Mouse (Mus musculus): ENCODE results near the gene Ero1lb. TPM values are rescaled to one million over a fixed set of nuclear protein-coding genes. Genes with fewer than 3 reads are reported as not detected.

The Ero1lb gene
- polyA plus RNA-seq, 1 experiment from 2014 or later = 7.5 TPM

DNA sequence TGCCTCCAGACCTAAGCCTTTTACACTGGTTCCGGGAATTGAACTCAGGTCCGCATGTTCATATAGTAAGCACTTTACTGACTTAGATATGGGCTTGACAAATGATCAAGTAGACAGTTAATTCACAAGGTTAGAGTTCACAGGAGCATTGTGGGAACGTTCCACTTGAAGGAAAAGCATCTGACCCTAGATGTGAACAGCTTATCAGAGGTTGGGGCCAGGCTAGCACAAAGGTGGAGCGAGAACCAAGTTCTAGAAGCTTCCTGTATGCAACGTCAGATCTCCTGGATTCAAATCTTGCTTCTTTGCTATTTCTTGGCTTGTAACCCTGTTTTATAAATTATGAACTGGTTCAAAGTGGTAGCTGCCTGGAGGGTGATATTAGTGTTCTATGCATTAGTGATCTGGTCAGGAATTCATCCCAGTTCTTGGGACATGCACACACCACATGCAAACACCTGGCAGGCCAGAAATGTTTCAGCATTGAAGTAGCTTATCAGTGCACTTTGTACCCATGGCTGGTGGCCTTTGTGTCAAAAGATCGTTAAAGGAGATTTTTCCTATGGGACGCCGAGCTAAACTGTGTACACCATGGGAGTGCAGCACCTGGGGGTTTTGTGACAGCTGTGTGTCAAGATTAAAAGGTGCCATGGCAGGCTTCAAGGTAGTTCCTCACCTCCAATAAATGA is 21.6 kb upstream of the Ero1lb start:
- Histone ChIP-seq H3K9me3 (replicated peaks) (no peaks in the 10 kb centered on the region), H3K4me1 (peaks cover 17% of the 10 kb centered on the region), H3K4me2 (replicated peaks) (no peak overlapping the region), H3K36me3 (no peaks in the 10 kb centered on the region), H3K27me3 (no peaks in the 10 kb centered on the region), H3K9ac (no peak overlapping the region), H3K4me3 (replicated peaks) (no peak overlapping the region), H3K27ac (replicated peaks) (no peak overlapping the region)
- no peak for ATAC-seq (ENCODE audit: insufficient number of reproducible peaks, low FRiP score, low TSS enrichment, low read depth)
- 86% methylated on average over 8 of the region's 8 CpGs for WGBS

DNA sequence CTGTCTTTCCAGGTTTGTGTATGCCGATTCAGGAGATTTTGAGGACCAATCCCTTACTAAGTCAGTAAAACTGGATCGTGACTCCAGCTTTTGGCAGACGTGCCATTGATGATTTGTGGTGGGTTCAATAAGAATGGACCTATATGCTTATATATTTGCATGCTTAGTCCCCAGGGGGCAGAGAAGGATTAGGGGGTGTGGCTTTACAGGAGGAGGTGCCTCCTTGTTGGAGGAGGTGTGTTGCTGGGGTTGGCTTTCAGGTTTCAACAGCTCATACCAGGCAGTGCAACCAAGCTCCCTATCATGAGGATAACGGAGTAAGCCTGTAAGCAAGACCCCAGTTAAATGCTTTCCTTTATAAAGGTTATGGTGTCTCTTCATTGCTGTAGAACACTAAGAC is 11.5 kb upstream of the Ero1lb start:
- Histone ChIP-seq H3K9ac (no peak overlapping the region), H3K4me3 (replicated peaks) (no peak overlapping the region), H3K27me3 (no peaks in the 10 kb centered on the region), H3K4me1 (no peaks in the 10 kb centered on the region), H3K36me3 (no peaks in the 10 kb centered on the region), H3K27ac (replicated peaks) (no peak overlapping the region), H3K4me2 (replicated peaks) (no peak overlapping the region), H3K9me3 (replicated peaks) (no peaks in the 10 kb centered on the region)
- 56% methylated on average over 4 of the region's 4 CpGs for WGBS
- ATAC-seq (ENCODE audit: insufficient number of reproducible peaks, low FRiP score, low TSS enrichment, low read depth) = no peak

DNA sequence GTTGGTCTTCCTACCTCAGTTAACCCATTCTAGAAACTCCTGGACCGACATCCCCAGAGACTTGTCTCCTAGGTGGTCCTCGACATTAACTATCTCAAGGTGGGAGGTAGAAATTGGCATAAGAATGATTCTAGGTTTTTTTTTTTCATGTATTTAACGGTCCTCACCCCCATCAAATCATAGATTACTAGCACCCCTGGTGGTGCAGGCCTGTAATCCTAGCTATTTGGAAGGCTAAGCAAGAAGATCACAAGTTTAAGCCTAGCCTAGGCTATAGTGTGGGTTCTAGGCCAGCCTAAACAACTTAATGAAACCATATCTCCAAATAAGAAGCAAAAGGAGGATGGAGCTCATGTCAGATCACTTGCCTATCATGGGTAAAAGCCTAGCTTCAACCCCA is 6.6 kb upstream of the Ero1lb start:
- 58% methylated on average over 3 of the region's 3 CpGs for WGBS
- H3K4me3 ChIP-seq (replicated peaks) = no peak overlapping the region
- no peak overlapping the region for H3K9ac ChIP-seq

DNA sequence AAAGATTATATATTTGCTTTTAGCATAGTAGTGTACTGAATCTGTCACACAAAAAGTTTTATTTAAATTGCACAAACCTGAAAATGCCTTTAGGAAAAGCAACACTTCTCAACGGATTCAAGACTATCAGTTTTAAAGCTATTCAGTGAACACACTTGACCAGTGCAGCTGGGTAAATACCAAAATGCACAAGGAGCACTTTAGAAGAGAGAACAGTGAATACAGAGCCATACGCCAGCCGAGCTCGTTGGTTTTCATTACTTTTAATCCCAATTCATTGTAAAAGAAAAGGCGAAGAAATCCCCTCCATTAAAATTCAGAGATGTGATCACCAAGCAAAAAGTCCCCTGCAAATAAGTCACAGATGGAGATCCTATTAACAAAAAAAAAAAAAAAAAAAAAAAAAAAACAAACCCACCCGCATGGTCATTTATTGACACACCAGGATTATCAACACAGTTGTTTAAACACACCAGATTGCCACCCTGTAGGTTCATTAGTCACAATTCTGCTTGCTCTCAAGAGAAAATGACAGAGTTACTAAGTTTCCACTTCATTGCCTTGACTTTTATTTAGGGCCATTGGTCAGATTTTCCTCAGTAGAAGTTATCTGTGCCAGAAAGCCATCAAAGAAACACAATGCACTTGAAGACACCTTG is 6.1 kb upstream of the Ero1lb start:
- H3K9ac ChIP-seq = no peak overlapping the region
- H3K27me3 ChIP-seq = no peaks in the 10 kb centered on the region
- WGBS = 67% methylated on average over 6 of the region's 6 CpGs
- H3K4me2 ChIP-seq (replicated peaks) = no peak overlapping the region
- no peak for ATAC-seq (ENCODE audit: insufficient number of reproducible peaks, low FRiP score, low TSS enrichment, low read depth)
- H3K27ac ChIP-seq (replicated peaks) = no peak overlapping the region
- no peaks in the 10 kb centered on the region for H3K4me1 ChIP-seq
- H3K4me3 ChIP-seq (replicated peaks) = no peak overlapping the region
- H3K36me3 ChIP-seq = no peaks in the 10 kb centered on the region
- no peaks in the 10 kb centered on the region for H3K9me3 ChIP-seq (replicated peaks)

More for the DNA sequence above, 6.6 kb upstream of the Ero1lb start:
- ATAC-seq (ENCODE audit: insufficient number of reproducible peaks, low FRiP score, low TSS enrichment, low read depth) = no peak
- Histone ChIP-seq H3K4me1 (no peaks in the 10 kb centered on the region), H3K9me3 (replicated peaks) (no peaks in the 10 kb centered on the region), H3K36me3 (no peaks in the 10 kb centered on the region), H3K4me2 (replicated peaks) (no peak overlapping the region), H3K27me3 (no peaks in the 10 kb centered on the region), H3K27ac (replicated peaks) (no peak overlapping the region)

DNA sequence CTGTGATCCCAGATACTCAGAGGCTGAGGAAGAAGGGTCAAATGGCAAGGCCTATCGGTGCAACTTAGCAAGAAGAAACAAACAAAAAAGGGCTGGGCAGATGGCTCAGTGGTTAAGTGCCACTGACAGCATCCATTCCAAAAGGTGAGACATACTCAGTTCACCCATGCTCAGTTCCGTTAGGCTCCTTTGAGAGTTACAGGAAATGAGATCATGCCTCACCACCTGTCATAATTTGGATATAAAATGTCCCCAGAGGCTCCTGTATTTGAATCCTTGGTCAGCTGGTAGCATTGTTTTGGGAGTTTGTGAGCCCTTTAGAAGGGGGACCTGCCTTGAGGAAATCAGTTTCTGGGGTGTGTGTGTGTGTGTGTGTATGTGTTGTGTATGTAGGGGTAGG is 3.9 kb upstream of the Ero1lb start:
- WGBS = 56% methylated on average over 2 of the region's 2 CpGs
- Histone ChIP-seq H3K4me1 (peaks cover 6% of the 10 kb centered on the region), H3K27me3 (no peaks in the 10 kb centered on the region), H3K9me3 (replicated peaks) (no peaks in the 10 kb centered on the region), H3K9ac (no peak overlapping the region), H3K4me3 (replicated peaks) (no peak overlapping the region), H3K27ac (replicated peaks) (no peak overlapping the region), H3K36me3 (no peaks in the 10 kb centered on the region), H3K4me2 (replicated peaks) (no peak overlapping the region)
- ATAC-seq (ENCODE audit: insufficient number of reproducible peaks, low FRiP score, low TSS enrichment, low read depth) = no peak

DNA sequence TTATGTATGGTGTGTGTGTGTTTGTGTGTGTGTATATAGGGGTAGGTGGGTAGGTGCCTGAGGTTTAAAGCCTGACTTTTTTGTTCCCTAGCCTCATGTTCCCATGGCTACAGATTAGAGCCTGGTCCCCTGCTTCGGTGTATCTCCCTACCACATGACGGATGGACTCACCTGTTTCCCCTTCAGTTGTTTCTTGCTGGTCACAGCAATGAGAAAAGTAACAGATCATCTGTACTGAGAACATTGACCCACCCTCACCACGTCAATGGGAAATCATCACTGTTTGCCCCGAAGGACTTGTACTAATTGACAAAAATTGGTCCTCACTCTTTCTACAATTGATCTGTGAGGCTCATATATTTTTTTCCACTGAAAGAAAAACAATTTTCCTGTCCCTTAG is 3.4 kb upstream of the Ero1lb start:
- no peak for ATAC-seq (ENCODE audit: insufficient number of reproducible peaks, low FRiP score, low TSS enrichment, low read depth)
- H3K4me2 ChIP-seq (replicated peaks) = no peak overlapping the region
- H3K4me1 ChIP-seq = peaks cover 6% of the 10 kb centered on the region
- 73% methylated on average over 4 of the region's 4 CpGs for WGBS
- H3K9ac ChIP-seq = no peak overlapping the region
- no peaks in the 10 kb centered on the region for H3K36me3 ChIP-seq
- H3K9me3 ChIP-seq (replicated peaks) = no peaks in the 10 kb centered on the region
- H3K4me3 ChIP-seq (replicated peaks) = no peak overlapping the region
- H3K27me3 ChIP-seq = no peaks in the 10 kb centered on the region
- H3K27ac ChIP-seq (replicated peaks) = no peak overlapping the region

- Histone ChIP-seq H3K36me3 (no peaks in the 10 kb centered on the region), H3K9ac (no peak overlapping the region), H3K4me3 (replicated peaks) (no peak overlapping the region), H3K4me1 (peaks cover 6% of the 10 kb centered on the region), H3K27me3 (no peaks in the 10 kb centered on the region), H3K27ac (replicated peaks) (no peak overlapping the region), H3K4me2 (replicated peaks) (no peak overlapping the region), H3K9me3 (replicated peaks) (no peaks in the 10 kb centered on the region)
- ATAC-seq (ENCODE audit: insufficient number of reproducible peaks, low FRiP score, low TSS enrichment, low read depth) = no peak
- WGBS = 78% methylated on average over 1 of the region's 1 CpGs
Observed at GRCm38 (mm10) chr13:12567936-12568335, 2.3 kb downstream of the Ero1lb start.

DNA sequence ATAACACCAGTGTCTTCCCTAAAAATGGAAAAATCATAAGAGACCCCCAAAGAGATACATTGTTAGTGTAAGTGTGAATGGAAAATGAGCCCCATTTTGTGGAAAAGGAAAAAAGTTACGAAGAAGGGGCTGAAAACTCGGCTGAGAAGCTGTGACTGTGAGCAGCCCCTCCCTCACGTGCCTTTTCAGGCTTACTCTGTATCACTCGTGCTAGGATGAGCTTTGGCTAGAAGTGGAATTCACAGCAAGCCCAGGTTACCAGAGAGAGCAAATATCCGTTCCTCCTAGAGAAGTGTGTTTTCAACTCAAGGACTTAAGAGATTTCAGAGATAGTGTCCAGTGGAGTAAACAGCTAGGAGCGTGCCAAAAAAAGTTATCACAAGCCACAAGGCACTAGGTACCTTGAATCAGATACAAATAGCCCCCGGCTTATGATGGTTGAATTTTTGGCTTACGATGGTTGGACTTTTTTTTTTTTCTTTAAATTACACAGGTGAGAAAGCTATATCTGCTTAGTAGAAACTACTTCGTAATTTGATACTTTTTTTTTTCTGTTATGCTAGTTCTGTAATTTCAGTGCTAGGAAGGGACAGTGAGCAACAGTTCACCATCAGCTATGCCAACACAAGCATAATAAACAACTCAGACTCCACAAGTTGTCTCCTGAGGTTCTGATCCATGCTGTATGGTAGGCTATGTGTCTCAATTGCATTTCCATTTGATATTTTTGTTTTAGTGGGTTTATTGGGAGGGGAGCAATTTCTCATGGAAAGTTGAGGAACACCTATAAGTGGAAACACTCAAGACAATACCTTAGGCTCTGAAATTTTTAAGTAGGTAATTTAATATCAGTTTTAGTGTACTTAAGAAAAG is 3.2 kb downstream of the Ero1lb start:
- Histone ChIP-seq H3K4me3 (replicated peaks) (no peak overlapping the region), H3K9me3 (replicated peaks) (no peaks in the 10 kb centered on the region), H3K36me3 (no peaks in the 10 kb centered on the region), H3K4me2 (replicated peaks) (no peak overlapping the region), H3K4me1 (peaks cover 6% of the 10 kb centered on the region), H3K9ac (no peak overlapping the region), H3K27ac (replicated peaks) (no peak overlapping the region), H3K27me3 (no peaks in the 10 kb centered on the region)
- WGBS = 66% methylated on average over 9 of the region's 9 CpGs
- ATAC-seq (ENCODE audit: insufficient number of reproducible peaks, low FRiP score, low TSS enrichment, low read depth) = no peak

- Histone ChIP-seq H3K27ac (replicated peaks) (no peak overlapping the region), H3K4me1 (peaks cover 6% of the 10 kb centered on the region), H3K36me3 (no peaks in the 10 kb centered on the region), H3K27me3 (no peaks in the 10 kb centered on the region), H3K4me3 (replicated peaks) (no peak overlapping the region), H3K4me2 (replicated peaks) (no peak overlapping the region), H3K9ac (no peak overlapping the region), H3K9me3 (replicated peaks) (no peaks in the 10 kb centered on the region)
- ATAC-seq (ENCODE audit: insufficient number of reproducible peaks, low FRiP score, low TSS enrichment, low read depth) = no peak
- 81% methylated on average over 7 of the region's 7 CpGs for WGBS
Observed at GRCm38 (mm10) chr13:12569741-12570140, 4.1 kb downstream of the Ero1lb start.

DNA sequence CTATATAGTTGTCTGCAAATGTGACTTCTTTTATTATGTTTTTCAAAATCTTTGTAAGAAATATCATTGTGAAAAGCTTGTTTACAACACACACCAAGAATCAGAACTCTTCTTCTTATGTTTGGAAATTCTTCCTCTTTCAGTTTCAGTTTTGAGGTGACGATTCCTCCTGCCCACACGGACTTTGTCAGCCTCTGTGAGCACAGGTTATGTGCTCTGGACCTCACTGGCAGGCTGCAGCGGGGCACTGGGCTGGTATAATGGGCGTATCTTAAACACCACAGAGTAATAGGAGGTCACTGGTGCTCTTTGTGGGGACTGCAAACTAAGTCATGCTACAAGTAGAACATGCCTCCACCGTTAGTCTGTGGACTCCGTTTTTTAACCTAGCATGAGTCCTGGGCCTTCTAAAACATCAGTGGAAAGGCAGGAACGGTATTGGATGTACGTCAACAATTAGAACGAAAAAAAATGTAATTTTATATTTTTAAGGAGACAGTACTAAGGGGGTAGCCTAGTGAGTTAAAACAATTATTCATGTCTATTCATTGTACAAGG is 9.4 kb downstream of the Ero1lb start:
- no peaks in the 10 kb centered on the region for H3K27me3 ChIP-seq
- H3K36me3 ChIP-seq = no peaks in the 10 kb centered on the region
- no peak overlapping the region for H3K4me3 ChIP-seq (replicated peaks)
- ATAC-seq (ENCODE audit: insufficient number of reproducible peaks, low FRiP score, low TSS enrichment, low read depth) = no peak
- 87% methylated on average over 9 of the region's 9 CpGs for WGBS
- H3K4me2 ChIP-seq (replicated peaks) = no peak overlapping the region
- no peak overlapping the region for H3K9ac ChIP-seq
- H3K27ac ChIP-seq (replicated peaks) = no peak overlapping the region
- H3K4me1 ChIP-seq = no peaks in the 10 kb centered on the region
- H3K9me3 ChIP-seq (replicated peaks) = no peaks in the 10 kb centered on the region

DNA sequence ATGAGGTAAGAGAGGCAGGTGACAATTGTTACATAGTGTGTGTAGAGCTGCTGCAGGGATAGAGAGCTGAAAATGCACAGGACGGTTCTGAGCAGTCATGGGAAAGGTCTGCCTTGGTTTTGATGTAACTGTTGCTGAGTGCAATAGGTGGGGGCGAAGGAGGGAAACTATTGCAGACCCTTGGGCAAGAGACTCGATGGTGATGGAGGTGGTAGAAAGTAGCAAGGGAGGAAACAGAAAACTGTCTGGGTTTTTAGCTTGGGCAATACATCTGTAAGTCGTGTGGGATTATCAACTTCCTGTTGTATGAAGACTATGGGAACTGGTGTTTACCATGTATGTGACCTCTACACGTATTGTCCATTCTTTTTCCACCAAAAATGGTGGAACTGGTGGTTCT is 12.5 kb downstream of the Ero1lb start:
- Histone ChIP-seq H3K27ac (replicated peaks) (no peak overlapping the region), H3K4me1 (no peaks in the 10 kb centered on the region), H3K9me3 (replicated peaks) (no peaks in the 10 kb centered on the region), H3K36me3 (no peaks in the 10 kb centered on the region), H3K4me3 (replicated peaks) (no peak overlapping the region), H3K27me3 (no peaks in the 10 kb centered on the region), H3K9ac (no peak overlapping the region), H3K4me2 (replicated peaks) (no peak overlapping the region)
- no peak for ATAC-seq (ENCODE audit: insufficient number of reproducible peaks, low FRiP score, low TSS enrichment, low read depth)
- WGBS = 86% methylated on average over 5 of the region's 5 CpGs

All from embryonic facial prominence, embryonic 15.5 days (tissue).